Mouse (Mus musculus): ENCODE results near the gene Gtf3c1. TPM values are rescaled to one million over a fixed set of nuclear protein-coding genes. Genes with fewer than 3 reads are reported as not detected.

Gene Gtf3c1
- polyA plus RNA-seq, 1 experiment, result 97.0 TPM

DNA sequence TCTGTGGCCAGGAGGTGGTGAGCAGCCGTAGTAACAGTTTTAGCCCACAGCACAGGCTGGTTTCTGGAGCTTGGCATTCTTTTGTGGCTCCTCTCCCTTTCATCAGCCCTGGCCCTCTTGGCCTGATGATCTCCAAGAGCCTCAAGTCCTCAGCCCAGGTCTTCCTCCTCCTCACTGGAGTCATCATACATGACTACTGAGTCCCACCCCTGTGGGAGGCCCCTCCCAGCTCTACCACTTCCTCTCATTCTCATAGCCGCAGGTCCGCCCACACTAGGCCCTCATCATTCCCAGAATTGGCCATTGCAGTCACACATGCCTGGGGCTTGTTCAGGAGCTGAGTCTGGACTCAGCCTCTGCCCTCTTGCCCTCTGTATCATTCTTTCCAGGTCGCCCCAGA lies 113.7 kb downstream of the Gtf3c1 start:
- DNase-seq, result peak; percentile 74
- H3K4me3 ChIP-seq (ENCODE audit: control insufficient read depth, insufficient read depth, low read length), result no peak overlapping the region
- no peaks in the 10 kb centered on the region for H3K36me3 ChIP-seq (ENCODE audit: control insufficient read depth, insufficient read depth, low read length)
- H3K27ac ChIP-seq (ENCODE audit: control insufficient read depth, insufficient read depth, low read length), result peak overlapping the region; percentile 5; the same call in 1 of the 2 replicates
- 24% methylated on average over 4 of the region's 4 CpGs for WGBS
- peaks cover 43% of the 10 kb centered on the region for H3K4me1 ChIP-seq (replicated peaks; ENCODE audit: control insufficient read depth, insufficient read depth, low read length)
- H3K27me3 ChIP-seq (ENCODE audit: control insufficient read depth, insufficient read depth, low read length), result no peaks in the 10 kb centered on the region
- TF ChIP-seq CTCF (IDR thresholded peaks at IDR 0.05; ENCODE audit: borderline replicate concordance, control insufficient read depth, extremely low read depth, insufficient read depth, low read length, poor library complexity), result no peak
- TF ChIP-seq POLR2A (IDR thresholded peaks at IDR 0.05; ENCODE audit: control insufficient read depth, extremely low read depth, insufficient read depth, low read length, poor library complexity), result no peak

Other genes starting within 250 kb of the Gtf3c1 start
- gene Nsmce1, start 216.2 kb downstream of the Gtf3c1 start, polyA plus RNA-seq (2012; rRNA removed), result 93.7 and 111 TPM in 2 replicates
- gene Il4ra, start 155.7 kb downstream of the Gtf3c1 start, polyA plus RNA-seq (2012; rRNA removed), result 141 and 189 TPM in 2 replicates
- gene Il21r, start 104.4 kb downstream of the Gtf3c1 start, polyA plus RNA-seq (2012; rRNA removed), result 177 and 188 TPM in 2 replicates
- gene D430042O09Rik, start 108 bp upstream of the Gtf3c1 start, polyA plus RNA-seq (2012; rRNA removed), result 22.3 and 22.4 TPM in 2 replicates